Mouse (Mus musculus): ENCODE results near the gene Dpp6.

The Dpp6 gene

GRCm38 (mm10) chr5:27671487-27671886 lies 854.5 kb downstream of the Dpp6 start:
- no peak for DNase-seq (ENCODE audit: low spot score in 2 of 2)

DNA sequence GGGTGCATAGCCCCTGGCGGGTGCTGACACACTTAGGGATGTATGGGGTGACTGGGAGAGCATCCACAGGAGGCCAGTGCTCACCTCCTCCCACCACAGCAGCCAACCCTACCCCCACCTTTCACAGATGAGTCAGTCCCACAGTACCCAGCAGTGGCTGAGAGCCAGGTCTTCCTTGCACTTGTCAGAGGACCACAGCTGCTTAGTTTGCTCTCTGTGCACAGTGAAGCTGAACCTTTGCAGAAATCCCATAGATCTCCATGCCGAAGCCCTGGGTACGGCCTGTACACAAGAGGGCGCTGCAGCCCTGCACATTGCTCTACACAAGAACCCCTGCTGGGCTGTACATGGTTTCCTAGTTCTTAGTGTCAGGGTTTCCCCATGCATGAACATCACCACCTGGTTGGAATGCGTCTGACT lies 860.3 kb downstream of the Dpp6 start:
- DNase-seq (ENCODE audit: low spot score in 2 of 2) = peak in 1 of 2 experiments; percentile 56

DNA sequence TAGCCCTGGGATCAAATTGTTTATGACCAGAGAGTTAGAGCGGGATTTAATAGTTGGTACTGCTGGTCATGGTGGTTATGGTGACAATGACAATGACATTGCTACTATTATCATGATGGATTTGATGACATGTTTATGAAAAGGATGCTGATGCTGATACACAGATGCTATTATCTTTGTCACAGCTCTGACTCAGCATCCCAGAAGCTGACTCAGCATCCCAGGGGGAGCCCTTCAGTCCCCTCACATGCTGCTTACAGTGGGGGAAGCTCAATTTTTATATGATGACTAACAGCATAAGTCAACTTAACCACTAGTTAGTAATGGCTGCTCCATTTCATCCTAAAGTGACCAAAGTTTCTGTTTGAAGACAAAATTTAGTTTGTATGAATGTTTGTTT lies 862.1 kb downstream of the Dpp6 start:
- no peak for DNase-seq (ENCODE audit: low spot score in 2 of 2)

- DNase-seq (ENCODE audit: low spot score in 2 of 2) = peak in 1 of 2 experiments; percentile 55
Measured at GRCm38 (mm10) chr5:27680476-27680875, 863.5 kb downstream of the Dpp6 start.

DNA sequence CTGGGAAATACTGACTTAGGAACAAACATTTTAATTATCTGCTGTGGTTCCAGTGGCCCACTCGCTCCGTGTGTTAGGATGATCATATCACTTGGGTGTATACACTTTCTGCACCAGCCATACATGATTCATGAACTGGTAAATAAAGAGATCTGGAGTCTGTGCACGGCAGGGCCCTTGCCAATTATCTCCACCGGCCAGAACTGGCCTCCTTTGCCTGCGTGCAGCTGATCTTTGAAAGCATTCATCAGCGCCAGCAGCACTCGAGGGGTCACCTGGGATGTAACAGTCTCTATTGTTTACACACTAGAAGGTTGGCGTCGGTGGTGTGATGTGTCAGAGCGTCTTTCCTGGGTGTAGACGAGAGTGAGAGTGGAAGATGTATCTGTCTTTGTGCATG lies 868.2 kb downstream of the Dpp6 start:
- no peak for DNase-seq (ENCODE audit: low spot score in 2 of 2)

DNA sequence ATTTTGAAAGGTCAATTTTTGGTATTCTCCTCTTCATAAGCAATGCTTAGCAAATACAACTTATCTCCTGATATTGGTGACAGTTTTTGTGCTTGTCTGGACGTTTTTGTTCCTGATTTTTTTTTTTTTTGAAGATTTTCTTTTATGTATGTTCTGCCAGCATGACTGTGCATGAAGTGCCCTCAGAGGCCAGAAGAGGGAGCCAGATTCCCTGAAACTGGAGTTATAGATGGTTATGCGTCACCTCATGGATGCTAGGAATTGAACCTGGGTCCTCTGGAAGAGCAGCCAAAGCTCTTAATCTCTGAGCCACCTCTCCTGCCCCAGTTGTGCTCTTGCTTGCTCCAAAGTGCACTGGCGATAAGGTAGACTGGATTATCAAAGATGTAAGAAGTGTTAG lies 868.9 kb downstream of the Dpp6 start:
- DNase-seq (ENCODE audit: low spot score in 2 of 2) = no peak

DNA sequence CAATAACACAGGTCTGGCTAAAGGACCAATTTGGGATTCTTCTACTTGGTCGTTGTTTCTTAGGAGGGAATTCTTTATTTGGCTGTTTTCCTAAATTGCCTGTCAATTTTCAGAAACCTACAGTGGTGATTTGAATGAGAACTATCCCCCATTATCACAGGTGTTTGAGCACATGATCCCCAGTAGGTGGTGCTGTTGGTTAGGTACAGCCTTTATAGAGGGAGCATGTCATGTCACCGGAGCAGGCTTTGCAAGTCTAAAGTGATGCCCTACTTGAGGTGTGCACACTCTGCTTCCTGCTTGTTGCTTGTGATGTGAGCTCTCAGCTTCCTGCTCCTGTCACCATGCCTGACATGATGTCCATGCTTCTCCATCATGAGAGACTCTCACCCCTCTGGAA lies 870.3 kb downstream of the Dpp6 start:
- DNase-seq (ENCODE audit: low spot score in 2 of 2) = peak in 1 of 2 experiments; percentile 26

- no peak for DNase-seq (ENCODE audit: low spot score in 2 of 2)
Measured at GRCm38 (mm10) chr5:27702482-27702881, 885.5 kb downstream of the Dpp6 start.

GRCm38 (mm10) chr5:27705020-27705419 lies 888.0 kb downstream of the Dpp6 start:
- peak in 1 of 2 experiments; percentile 26 for DNase-seq (ENCODE audit: low spot score in 2 of 2)

GRCm38 (mm10) chr5:27706551-27706950 lies 889.5 kb downstream of the Dpp6 start:
- no peak for DNase-seq (ENCODE audit: low spot score in 2 of 2)

DNA sequence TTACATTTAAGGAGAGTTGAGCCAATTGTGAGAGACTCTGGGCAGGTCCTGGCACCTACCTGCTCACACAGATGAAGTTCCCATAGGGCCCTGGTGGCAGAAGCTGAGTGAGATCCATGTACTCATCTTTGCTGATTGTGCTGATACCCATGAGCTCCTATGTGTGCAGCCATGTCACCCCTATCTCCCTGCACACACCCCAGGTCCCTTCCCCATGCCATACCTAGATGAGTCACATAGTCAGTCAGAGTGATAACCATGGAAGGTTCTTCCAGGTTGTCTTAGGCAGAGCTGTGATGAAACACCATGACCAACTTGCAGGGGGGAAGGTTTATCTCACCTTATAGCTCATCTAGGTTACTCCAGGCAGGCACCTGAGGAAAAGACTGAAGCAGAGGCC lies 890.3 kb downstream of the Dpp6 start:
- DNase-seq (ENCODE audit: low spot score in 2 of 2) = peak; percentile 20 to 40

- DNase-seq (ENCODE audit: low spot score in 2 of 2) = peak; percentile 72 to 86
Measured at GRCm38 (mm10) chr5:27708209-27708608, 891.2 kb downstream of the Dpp6 start.

DNA sequence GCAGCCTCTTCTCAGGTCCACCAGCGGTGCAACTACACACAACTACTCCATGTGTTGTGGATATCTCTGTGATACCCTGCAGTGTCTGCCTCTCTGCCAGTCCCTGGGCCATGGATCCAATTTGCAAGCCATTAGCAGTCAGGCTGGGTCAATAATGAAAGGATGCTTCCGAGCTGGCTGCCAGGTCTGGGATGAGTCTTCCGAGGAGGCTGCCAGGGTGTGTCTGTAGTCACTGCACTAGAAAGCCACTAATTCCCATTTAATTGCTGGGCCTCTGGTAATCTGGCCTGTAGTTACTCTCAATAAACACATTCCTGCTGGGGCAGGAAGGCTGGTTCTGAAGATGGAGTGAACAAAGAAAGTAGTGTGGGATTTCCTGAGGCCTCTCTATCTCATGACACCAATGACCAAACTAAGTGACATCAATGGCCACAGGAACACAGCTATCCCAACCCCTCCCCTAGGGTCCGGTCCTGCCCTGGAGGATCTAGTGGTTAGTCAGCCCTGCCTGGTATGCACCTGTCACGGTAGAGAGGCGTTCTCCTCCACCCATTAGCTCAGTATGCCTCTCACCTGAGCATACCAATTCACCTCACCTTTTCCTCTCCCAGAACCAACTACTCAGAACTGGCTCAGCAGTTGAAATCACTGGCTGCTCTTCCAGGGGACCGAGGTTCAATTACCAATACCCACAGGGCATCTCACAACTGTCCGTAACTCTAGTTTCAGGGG lies 894.6 kb downstream of the Dpp6 start:
- DNase-seq (ENCODE audit: low spot score in 2 of 2) = no peak

GRCm38 (mm10) chr5:27714356-27714755 lies 897.4 kb downstream of the Dpp6 start:
- no peak for DNase-seq (ENCODE audit: low spot score in 2 of 2)

- DNase-seq (ENCODE audit: low spot score in 2 of 2) = no peak
Measured at GRCm38 (mm10) chr5:27716026-27716425, 899.0 kb downstream of the Dpp6 start.

DNA sequence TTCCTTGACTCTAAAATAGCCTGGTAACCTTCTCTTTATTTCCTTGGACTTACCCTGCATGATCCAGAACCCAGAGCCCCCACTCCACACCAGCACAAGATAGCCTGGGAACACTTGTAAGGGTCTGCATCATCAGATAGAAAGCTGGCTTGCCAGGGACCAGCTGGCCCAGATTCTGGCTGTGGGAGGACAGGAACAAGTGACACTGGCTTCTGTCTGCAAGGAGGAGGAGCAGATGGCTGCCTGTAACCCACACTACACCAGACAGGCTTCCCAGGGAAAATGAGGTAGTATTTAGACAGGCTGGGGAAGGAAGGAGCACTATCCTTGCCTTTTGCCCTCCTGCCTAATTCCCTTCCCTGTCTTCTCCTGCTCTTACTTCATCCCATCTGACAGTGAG lies 900.3 kb downstream of the Dpp6 start:
- DNase-seq (ENCODE audit: low spot score in 2 of 2) = no peak

DNA sequence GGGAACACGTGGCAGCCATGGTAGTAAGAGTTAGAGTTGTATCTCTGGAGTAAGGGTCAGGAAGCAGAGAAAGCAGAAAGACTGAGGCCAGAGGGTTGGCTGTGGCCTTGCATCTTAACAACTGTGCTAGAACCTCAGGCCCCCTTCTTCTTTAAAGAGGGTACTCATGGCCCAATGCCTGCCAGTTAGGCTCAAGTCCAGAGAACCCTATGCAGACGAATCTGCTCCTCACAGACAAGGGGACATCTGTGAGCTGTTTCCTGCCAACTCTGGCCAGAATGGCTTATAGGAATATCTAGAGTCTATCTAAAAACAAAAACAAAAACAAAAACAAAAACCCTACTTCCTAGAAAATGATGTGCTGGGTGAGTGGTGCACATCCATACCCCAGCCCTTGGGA lies 902.3 kb downstream of the Dpp6 start:
- no peak for DNase-seq (ENCODE audit: low spot score in 2 of 2)

DNA sequence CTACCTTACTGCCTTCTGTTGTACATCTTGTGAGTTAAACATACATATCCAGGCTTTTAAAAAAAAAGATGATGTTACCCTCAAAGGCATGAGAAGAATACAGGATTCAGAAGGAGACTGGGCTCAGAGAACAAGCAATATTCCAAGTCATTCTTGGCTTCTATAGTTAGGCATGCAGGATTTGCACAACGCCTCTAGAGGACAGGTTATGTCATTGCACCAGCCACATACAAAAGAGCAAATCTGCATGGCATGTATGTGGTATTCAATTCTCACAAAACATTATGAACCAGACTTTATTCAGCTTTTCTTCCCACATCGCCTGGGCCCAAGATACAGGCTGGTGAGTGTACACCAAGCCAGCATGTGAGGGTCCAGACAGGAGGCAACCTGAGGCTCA lies 907.5 kb downstream of the Dpp6 start:
- DNase-seq (ENCODE audit: low spot score in 2 of 2) = no peak

- no peak for DNase-seq (ENCODE audit: low spot score in 2 of 2)
Measured at GRCm38 (mm10) chr5:27730666-27731065, 913.7 kb downstream of the Dpp6 start.

GRCm38 (mm10) chr5:27731392-27731791 lies 914.4 kb downstream of the Dpp6 start:
- DNase-seq (ENCODE audit: low spot score in 2 of 2) = no peak

GRCm38 (mm10) chr5:27732288-27732868 lies 915.4 kb downstream of the Dpp6 start:
- no peak for DNase-seq (ENCODE audit: low spot score in 2 of 2)

GRCm38 (mm10) chr5:27737168-27737567 lies 920.2 kb downstream of the Dpp6 start:
- DNase-seq (ENCODE audit: low spot score in 2 of 2) = peak in 1 of 2 experiments; percentile 53

DNA sequence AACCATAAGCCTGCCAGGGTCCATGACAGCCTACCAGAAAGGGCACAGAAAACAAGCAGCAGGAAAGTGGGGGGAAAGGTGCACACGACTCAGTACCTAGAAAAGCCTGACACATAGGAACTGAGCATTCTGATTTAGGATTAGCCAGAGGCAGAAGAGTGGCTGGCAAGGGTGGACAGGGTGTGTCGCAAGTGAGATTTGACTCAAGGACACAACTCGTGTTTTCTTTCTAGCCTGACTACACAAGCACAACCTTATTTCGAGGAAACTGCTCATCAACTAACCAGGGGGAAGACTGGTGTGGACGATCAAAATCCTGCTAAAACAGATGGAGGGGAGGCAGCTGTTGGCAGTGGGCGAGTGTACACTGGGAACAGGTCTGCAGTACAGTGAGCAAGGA lies 922.2 kb downstream of the Dpp6 start:
- DNase-seq (ENCODE audit: low spot score in 2 of 2) = no peak

DNA sequence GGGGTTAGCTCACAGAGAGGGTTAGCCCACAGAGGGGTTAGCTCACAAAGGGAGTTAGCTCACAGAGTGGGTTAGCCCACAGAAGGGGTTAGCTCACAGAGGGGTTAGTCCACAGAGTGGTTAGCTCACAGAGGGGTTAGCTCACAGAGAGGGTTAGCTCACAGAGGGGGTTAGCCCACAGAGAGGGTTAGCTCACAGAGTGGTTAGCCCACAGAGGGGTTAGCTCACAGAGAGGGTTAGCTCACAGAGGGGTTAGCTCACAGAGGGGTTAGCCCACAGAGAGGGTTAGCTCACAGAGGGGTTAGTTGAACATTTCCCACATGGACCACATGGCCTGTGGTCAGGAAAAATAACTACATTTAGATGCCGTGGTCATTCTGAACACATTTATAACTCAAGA lies 927.9 kb downstream of the Dpp6 start:
- no peak for DNase-seq (ENCODE audit: low spot score in 2 of 2)

Measured in spleen, postnatal 10 days (tissue).